Mouse (Mus musculus) 3T3-L1 (cell line): ENCODE data around the gene Polg2.

ENCODE experiments used
- DNase-seq: peaks from one replicate; pipeline ENCODE4 v3.0.0-alpha.2; 2015; ENCODE audit warnings: low read depth, low spot score

The Polg2 gene

DNA sequence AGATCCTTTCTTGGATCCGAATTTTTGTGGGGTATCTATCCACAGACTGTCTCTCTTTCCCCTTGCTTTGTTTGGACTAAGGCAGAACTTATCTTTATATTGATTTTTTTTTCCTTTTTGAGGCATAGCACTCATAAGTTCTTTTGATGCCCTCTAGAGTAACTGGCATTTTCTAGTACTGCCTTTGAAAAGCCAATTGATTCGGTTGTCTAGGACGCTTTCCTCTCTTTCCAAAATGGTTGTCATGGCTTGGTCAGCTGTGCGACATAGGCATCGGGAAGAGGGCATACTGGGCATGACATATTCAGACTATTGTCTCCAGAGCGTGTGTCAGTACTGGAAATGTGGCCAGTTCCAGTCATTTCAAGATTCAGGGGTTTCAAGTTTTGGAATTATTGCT lies 10.3 kb upstream of the Polg2 start:
- peak; percentile 60 for DNase-seq

GRCm38 (mm10) chr11:106788775-106789459 lies 9.6 kb upstream of the Polg2 start, which contains the start of the genes Ddx5 and Cep95:
Ddx5 (minus strand) TSS chr11:106789185.
Cep95 (plus strand) TSS chr11:106789252.
- DNase-seq = peak; percentile 98

GRCm38 (mm10) chr11:106788026-106788774 lies 8.9 kb upstream of the Polg2 start:
- DNase-seq = peak; percentile 95

- DNase-seq = peak; percentile 80
Measured at GRCm38 (mm10) chr11:106787131-106788025, 8.0 kb upstream of the Polg2 start.

DNA sequence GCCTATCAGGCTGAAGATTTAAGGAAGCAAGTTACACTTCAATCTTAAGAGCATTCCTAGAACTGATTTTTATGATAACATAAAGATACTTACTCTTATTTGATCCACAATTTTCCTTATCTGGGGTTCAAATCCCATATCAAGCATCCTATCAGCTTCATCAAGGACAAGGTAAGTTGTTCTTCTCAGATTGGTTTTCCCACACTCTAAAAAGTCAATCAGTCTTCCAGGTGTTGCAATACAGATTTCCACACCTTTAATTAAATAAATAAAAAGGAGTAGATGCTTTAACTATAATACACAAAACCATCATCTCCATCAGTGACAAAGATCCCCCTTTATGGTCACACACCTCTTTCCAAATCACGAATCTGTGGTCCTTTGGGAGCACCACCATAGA lies 5.7 kb upstream of the Polg2 start:
- DNase-seq = no peak

DNA sequence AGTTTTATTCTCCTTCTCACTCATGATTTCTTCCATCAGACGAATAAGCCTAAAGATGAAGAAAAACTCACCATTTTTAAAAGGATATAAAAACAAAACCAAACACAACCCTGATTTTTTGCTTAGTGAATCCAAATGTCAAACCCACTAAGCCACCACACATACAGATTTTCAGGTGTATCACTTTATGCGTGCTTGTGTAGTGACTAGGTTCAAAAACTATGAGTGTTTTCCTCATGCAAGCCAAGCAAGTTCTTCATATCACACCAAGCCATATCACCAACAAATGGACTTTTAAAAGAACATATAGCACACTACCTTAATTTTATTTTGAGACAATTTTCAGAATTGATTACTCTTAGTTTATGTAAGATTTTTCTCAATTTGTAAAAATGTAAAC lies 5.1 kb upstream of the Polg2 start:
- DNase-seq = peak; percentile 8

- DNase-seq = peak; percentile 20
Measured at GRCm38 (mm10) chr11:106782841-106783764, 3.8 kb upstream of the Polg2 start.

- peak; percentile 3 for DNase-seq
Measured at GRCm38 (mm10) chr11:106782271-106782670, 2.9 kb upstream of the Polg2 start.

- DNase-seq = peak; percentile 29
Measured at GRCm38 (mm10) chr11:106780590-106781220, 1.4 kb upstream of the Polg2 start.

DNA sequence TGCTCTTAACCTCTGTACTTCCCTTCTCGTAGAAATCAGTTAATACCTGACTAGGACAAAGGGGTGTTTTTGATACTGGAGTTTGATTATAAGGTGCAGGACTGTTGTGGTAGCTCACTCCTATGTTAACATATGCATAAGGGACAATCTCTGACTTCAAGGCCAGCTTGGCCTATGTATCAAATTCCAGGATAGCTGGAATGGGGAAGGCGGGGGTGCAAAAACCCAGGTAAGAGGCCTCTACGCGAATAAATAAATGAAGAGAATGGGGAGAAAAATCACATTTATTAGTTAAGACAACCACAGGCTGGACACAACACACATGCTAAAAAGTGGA lies 720 bp upstream of the Polg2 start:
- no peak for DNase-seq

GRCm38 (mm10) chr11:106778589-106779387 lies 549 bp downstream of the Polg2 start:
- DNase-seq = no peak

- no peak for DNase-seq
Measured at GRCm38 (mm10) chr11:106778132-106778531, 1.2 kb downstream of the Polg2 start.

- peak; percentile 3 for DNase-seq
Measured at GRCm38 (mm10) chr11:106777395-106777794, 1.9 kb downstream of the Polg2 start.

- DNase-seq = no peak
Measured at GRCm38 (mm10) chr11:106776960-106777359, 2.4 kb downstream of the Polg2 start.

DNA sequence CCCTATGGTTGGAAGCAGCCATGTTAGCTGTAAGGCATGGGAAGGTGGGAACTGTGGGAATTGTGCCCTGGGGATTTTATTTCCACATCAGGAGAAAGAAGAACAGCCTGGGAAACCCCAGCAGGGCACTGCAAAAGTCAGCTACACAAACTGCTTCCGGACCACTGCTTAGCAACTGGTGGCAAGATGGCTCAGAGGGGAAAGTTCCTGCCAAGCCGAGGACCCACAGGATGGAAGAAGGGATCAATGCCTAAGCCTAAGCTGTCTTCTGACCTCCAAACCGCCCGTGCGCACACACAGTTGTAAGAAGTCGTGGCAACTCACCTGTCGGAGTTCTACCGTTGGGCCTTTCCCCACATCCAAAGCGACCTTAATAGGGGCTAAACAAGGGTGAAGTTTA lies 6.3 kb downstream of the Polg2 start:
- DNase-seq = no peak

- peak; percentile 45 for DNase-seq
Measured at GRCm38 (mm10) chr11:106770195-106770974, 9.0 kb downstream of the Polg2 start.

GRCm38 (mm10) chr11:106767516-106767915 lies 11.8 kb downstream of the Polg2 start:
- DNase-seq = no peak

GRCm38 (mm10) chr11:106766611-106767162 lies 12.7 kb downstream of the Polg2 start:
- DNase-seq = no peak

- no peak for DNase-seq
Measured at GRCm38 (mm10) chr11:106762800-106763185, 16.5 kb downstream of the Polg2 start.
